Mouse (Mus musculus) CD4-positive helper T cell, adult 2 months (primary cell): ENCODE results near the gene Ptpra.
"Not testable (repeated sequence)": the region's sequence is repeated elsewhere in the genome, so short reads cannot be mapped to it uniquely, and the experiment has no call there.

Experiments used
- DNase-seq: peaks from one replicate; pipeline ENCODE4 v3.0.0-alpha.2; 2012; ENCODE audit warnings: low read depth, missing footprints, low spot score

The Ptpra gene

DNA sequence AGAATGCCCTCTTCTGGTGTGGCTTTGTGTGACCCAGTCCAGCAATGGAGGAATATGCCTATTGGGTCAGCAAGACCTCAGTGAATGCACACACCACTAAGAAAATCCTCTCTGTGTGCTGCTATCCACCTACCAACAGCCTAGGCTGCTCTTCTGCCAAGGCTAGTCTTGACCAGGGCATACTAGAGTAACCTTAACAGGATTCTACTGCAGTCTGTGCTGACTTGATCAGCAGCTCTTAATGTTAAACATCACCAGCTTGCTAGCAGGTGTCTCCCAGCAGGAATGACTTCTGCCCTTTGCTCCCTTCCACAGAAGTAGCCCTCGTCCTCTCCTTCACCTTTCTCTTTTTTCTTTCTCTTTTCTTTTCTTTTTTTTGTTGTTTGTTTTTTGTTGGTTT is 106.2 kb downstream of the Ptpra start:
- no peak for DNase-seq

DNA sequence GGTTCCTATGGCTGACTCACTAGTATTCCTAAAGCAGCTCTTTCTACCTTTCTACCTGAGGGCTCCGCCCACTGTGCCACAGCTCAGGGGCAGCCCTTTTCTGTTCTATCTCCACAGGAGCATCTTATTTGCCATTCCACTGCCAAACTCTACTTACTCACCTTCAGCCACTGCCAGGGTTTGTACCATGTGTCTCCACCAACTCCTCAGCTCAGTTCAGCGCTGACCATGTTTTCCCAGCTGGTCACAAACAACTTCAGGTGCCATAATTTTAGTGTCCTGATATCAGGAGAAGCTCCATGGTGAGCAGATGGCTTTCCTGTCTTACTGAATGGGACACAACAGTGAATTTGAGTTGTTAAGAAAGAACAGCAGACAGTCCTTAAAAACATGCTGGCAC is 107.4 kb downstream of the Ptpra start:
- DNase-seq: no peak

DNA sequence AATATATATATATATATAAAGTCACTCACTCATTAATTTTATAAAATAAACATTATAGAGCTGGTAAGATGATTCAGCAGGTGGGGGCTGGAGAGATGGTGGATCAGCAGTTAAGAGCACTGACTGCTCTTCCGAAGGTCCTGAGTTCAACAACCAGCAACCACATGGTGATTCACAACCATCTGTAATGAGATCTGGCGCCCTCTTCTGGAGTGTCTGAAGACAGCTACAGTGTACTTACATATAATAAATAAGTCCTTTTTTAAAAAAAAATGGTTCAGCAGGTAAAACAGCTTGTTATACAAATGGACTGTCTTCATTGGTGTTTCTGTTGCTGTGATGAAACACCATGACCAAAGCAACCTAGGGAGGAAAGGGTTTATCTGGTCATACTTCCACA is 107.9 kb downstream of the Ptpra start:
- DNase-seq: no peak

DNA sequence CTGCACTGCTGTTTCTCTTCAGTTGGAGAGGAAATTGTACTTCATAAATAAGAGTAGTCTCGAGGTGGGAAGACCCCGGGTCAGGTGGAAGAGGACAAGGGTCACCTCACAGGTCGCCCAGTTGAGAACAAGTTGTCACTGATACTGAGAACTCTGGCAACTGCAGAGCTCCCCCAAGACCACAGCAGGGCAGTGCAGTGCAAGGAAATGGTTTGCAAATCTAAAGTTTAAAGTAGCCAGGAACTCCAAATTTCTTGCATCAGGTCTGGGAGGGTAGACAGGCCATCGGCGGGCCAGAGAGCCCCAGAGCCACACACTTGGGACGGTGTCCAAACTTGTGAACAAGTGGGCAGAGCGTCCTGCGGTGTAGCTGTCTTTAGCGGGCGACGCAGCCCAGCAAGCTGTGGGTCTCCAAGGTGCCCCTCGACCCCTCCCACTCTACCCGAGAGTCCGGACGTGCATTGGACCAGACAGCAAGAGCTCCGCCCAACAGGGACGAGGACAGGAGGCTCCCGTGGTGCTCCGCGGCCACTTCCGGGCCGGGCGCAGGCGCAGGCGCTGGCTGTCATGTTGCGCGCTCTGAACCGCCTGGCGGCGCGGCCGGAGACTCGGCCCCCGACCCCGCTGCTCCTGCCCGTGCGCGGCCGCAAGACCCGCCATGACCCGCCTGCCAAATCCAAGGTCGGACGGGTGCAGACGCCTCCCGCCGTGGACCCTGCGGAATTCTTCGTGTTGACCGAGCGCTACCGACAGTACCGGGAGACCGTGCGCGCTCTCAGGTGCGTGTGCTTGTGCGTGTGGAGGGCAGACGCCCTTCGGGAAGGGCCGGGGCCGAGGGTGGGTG is 113.4 kb downstream of the Ptpra start, which contains the start of gene Mrps26:
TSS of gene Mrps26 (plus strand) at position 531 of the 844 bp plus-strand sequence.
- peak; percentile 93 for DNase-seq

DNA sequence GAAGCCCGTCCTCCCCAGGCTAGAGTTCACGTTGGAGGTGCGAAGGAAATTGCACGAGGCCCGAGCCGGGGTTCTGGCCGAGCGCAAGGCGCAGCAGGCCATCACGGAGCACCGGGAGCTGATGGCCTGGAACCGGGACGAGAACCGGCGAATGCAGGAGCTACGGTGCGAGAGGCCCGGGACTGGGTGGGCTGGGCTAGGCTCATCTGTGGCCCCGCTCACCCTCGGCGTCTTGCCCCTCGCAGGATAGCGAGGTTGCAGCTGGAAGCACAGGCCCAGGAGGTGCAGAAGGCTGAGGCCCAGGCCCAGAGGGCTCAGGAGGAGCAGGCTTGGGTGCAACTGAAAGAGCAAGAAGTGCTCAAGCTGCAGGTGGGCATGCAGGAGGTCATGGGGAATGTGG is 114.0 kb downstream of the Ptpra start:
- no peak for DNase-seq

DNA sequence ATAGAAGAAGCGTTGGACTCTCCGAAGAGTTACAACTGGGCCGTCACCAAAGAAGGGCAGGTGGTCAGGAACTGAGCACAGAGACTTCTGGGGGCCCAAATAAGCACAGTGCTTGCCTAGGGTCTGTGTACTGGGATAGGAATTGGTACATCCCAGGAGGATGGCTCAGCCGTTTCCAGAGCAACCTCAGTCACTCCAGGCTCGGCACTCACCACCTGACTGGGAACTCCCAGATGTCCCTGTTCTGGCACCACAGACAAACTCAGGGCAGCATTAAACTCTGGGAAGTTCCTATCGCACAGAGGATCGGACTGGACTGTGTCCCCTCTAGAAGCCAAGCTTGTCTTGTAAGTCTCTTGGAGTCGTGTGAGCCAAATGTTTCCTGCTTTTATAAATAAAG is 114.9 kb downstream of the Ptpra start:
- DNase-seq: no peak

DNA sequence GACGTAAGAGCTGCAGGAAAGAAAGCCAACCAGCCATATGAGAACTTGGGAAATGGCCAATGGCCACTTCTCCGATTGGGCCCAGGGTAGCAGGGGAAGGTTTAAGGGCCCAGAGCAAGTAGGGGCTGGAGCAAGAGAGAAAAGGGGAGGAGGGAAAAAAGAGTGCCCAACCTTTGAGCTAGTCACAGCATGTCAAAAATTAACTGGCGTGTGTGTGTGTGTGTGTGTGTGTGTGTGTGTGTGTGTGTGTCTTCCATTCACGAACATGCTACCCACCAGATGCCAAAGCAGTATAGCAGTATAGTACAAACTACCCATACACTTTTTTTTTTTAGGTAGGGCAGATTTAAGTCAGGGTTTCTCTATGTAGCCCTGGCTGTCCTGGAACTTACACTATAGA is 118.8 kb downstream of the Ptpra start:
- no peak for DNase-seq

DNA sequence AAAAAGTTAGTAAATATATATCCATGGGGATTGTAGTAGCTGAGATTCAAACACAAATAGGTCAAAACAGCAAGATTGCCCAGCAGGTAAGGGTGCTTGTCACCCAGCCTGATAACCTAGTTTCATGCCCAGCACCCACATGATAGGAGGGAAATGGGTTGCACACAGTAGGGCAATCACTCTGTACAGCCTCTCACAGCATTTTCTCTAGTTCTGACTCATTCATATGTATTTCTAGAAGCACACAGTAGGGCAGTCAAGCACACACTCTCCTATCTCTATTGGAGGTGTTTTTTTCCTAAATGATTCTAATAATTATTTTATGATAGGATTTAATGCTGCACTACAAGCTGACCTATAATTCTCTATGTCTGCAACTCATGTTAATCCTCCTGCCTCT is 119.8 kb downstream of the Ptpra start:
- no peak for DNase-seq

DNA sequence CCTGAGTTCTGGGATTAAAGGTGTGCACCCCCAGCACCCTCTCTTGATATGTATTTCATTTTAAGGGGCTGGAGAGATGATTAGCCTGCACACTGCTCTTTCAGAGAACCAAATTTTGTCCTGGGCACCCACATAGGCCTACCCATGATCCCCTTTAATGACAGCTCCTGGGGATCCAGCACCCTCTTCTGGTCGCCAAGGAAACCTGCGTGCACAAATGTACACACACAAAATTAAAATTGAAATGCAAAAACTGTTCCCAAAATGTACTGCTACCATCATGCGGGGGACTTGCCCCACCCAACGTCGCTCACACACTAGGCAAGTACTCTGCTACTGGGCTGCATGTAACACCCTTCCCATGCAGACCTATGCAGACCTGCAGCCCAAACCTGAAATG is 124.9 kb downstream of the Ptpra start:
- no peak for DNase-seq

DNA sequence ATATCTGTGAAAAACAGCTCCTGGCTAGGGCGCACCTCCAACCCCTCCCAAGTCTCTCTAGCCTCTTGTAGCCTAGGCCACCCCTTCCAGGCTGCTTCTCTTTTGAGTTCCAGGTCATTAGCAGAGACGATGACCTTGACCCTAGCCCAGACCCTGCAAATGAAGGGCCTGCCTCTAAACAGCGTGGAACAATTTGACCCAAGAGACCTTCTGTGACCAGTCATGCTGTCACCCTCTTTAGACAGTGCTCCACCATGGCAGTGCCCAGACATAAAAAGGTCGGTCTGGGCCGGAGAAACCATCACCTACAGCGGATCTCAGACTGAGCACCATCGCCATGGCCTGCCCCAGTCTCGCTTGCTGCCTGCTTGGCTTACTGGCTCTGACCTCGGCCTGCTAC is 125.8 kb downstream of the Ptpra start, which contains the start of gene Oxt:
TSS of gene Oxt (plus strand) at position 301 of the 400 bp plus-strand sequence.
- DNase-seq: no peak

DNA sequence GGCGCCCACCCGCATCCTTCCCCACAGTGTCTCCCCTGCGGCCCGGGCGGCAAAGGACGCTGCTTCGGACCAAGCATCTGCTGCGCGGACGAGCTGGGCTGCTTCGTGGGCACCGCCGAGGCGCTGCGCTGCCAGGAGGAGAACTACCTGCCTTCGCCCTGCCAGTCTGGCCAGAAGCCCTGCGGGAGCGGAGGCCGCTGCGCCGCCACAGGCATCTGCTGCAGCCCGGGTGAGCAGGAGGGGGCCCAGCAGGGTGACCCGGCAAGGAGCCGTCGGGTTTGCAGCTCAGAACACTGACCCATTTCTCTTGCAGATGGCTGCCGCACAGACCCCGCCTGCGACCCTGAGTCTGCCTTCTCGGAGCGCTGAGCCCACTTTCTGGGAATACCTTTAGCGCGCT is 126.5 kb downstream of the Ptpra start:
- not testable (repeated sequence) for DNase-seq

DNA sequence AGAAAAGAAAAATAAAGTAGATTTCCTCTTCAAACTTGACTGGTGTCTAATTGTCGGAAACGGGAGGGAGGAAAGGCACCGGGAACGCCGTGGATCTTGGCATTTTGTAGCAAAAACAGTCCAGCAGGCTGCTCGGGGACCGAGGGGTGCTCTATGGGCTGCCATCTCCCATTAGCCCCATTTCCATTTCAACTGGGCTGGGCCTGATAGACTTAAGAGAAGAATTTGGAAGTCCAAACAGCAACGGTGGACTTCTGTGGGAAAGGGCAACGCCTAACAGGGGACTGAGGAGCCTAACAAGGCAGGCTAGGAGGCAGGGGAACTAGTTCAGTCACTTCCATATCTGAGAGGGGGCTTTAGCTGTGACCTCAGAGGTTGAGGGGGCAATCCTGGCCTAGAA is 126.9 kb downstream of the Ptpra start:
- no peak for DNase-seq

DNA sequence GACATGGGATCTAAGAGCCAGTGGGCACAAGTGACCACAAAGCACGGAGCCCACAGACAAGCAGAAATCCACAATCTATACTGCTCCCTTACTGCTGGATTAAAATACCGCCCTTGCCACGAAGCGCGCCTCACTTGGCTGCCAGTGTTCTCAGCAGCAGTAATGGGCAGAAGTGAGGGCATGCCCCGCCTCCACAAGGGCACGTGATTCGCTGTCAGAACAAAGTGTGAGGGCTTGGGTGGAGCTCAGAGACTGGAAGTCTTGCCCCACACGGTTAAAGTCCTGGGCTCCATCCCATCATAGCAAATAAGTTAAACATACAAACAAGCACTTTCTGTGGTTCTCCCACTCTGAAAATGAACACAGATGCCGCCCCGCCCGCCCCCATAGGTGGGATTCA is 127.6 kb downstream of the Ptpra start:
- peak; percentile 68 for DNase-seq

DNA sequence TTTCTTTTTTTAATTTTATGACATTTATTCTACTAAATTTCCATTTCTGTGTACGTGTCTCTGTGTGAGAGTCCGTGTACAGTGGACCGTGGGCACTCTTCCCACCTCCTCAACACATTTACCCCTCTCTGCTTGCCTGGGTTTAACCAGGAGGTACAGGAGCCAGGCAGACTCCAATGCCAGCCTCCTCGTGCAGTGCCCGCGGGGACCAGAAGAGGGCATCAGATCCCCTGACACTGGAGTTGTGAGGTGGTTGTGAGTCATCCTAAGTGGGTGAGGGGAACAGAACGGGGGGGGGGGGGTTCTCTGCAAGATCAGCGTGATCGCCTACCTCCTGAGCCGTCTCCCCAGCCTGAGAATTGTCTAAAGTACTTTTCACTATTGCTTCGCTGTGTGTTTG is 128.1 kb downstream of the Ptpra start:
- DNase-seq: peak; percentile 67

DNA sequence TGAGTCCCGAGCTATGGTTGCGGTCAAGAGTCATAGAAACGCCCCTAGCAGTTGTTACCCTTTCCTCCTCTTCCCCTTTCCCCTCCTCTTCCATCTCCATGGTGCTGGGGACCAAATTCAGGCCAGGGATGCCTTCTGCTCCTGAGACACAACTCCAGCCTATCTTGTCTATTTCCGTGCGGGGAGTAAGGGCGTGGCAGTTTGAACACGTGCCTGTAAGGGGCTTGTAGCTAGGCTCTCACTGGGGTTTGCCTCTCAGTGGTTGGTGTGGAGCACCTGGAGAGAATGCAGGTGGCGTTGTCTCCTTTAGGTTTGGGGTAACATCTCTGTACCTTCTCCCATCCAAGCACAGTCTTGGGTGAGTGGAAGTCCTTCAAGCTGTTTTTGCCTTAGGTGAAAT is 129.7 kb downstream of the Ptpra start:
- no peak for DNase-seq

DNA sequence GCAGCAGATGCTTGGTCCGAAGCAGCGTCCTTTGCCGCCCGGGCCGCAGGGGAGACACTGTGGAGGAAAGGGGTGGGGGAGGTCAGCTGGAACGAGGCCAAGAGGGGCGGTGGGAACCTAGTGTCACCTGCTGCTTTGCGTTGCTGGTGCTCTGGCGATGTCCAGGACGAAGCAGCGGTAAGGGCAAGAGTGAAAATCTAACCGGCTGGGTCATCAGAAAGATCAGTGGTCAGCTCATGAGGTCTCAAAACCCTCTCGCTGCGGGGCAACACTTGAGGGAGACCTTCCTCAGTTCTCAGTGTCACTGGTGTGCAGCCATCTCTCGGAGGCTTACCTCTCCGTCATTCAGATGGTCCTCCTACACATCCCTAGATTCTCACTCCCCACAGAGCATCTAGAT is 131.1 kb downstream of the Ptpra start:
- no peak for DNase-seq

DNA sequence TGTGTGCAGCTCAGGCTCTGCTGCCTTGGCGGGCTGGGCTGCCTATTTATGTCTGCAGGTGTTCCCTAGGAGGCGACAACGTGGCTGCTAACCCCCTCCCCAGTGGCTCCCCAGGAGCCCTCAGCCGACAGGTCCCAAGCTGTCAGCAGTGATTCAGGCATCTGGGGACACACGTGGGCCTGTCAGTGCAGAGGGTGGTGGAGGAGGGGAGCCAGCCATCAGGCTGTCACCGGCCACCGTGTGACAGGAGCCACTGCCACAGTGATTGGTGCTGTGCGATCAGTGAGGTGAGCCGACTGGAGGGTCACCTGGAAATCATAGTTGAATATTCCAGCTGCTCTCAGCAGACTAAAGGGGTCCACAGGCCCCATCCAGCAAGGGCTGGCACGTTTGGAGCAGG is 132.5 kb downstream of the Ptpra start, which contains the start of gene Avp:
TSS of gene Avp (minus strand) at position 3 of the 400 bp plus-strand sequence.
- DNase-seq: no peak

DNA sequence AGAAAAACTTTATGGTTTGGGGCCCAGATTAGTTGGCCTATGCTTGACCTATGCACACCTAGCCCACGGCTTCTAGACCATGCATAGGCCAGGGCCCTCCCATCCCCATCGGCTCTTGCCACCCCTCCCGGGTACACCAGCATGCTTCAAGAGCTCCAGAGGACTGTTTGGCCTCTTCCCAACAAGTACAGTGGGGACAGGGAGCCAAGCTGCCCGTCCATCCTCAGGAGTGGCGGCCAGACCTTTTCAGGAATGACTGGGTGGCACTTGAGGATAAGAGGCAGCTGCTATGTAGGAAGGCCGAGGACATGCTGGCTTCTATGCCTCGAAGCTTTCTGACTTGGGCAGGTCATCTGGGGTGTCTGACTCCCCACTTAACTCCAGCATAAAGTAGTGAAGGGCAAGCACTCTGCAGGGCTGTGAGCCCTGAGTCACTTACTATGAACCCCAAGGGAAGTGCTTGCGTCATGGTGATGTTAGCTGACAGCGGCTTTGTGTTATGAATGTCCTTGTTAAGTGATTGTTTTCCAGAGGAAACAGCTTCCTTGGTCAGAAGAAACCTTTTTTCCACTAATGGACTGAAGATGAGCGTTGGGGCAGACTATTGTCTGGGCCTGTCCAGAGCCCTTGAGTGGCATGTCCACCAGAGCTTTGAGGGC is 134.0 kb downstream of the Ptpra start:
- DNase-seq: no peak

DNA sequence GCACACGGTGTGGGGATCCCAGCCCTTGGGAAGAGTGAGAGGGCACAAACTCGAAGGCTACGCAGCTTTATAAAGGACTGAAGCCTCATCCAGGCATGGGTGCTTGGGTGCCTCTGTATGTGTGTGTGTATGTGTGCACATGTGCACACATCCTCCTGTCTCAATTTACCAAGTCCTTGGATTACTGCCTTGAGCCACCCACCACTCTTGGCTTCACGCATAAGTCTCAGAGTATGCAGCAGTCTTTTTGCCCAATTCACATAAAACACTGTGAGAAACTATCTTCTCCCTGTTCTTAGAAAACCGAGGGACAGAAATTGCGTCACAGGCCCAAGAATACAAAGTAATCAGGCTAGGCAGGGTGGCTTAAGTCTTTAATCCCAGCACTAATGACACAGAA is 135.9 kb downstream of the Ptpra start:
- DNase-seq: no peak

DNA sequence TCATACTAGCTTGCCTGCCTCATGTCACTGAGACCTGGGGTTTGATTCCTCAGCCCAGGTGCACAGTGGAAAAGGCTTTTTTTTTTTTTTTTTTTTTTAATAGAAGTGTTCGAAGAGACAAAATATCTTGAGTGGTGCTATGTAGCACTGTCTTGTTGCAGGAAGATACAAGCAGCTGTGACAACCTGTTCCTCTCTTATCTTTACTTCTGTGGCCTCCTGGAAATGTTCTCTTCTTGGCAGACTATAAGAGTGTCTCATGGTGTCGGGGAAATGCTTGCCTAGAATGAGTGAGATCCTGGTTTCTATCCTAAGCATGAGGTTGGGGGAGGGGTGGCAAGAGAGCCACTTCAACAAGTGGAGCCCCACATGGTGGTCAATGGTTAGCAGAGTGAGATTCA is 138.3 kb downstream of the Ptpra start:
- DNase-seq: no peak

DNA sequence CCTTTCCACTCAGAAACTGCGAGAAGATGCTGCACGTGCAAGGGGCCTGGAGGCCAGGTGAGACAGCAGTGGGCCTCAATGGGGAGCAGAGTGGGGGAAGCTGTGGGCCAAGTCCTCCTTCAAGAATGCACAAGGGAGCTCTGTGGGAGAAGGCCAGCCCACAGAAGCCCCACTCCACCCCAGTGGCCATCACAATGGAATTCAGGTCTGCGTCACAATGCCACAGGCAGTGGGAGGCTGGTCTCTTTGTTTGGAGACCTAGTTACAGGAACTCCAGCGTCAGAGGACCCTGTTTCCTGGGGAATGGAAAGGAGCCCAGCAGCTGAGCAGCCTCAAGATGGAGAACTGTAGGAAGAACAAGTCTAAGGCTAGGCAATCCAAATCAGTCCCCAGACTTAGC is 139.1 kb downstream of the Ptpra start:
- no peak for DNase-seq

DNA sequence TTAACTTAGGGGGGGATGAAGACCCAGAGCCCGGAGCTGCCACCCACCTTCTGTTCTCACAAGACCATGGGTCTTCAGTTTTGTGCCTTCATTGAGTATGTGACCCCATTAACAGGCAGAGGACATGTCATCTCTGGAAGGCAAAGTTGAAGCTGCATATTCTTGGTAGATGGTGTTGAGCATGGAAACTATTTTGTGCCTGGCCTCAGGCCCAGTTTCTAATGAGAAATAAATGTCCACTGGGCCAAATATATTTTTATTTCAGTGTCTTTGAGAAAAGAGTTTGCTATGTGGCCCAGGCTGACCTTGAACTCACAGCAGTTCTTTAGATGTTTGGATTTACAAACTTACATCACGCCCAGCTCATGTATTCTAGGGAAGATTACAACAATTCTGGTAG is 139.7 kb downstream of the Ptpra start:
- no peak for DNase-seq

DNA sequence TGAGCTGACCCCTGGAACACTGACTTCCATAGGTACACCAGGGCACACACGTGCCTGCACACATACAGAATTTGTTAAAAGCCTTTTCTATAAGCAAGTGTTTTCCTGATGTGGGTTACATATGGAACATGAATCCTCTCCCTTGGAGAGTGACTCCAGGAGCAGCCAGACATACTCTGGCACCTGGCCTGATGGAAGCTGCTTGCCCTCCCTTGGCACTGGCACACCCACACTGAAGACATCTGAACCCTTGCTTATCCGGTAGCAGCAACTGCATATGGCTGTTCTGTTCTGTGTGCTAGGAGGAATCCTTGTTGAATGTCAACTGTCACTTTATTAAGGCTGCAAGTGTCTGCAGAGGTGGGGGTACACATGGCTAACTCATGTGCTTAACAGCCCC is 140.9 kb downstream of the Ptpra start:
- no peak for DNase-seq
